Mouse (Mus musculus): ENCODE measurements around the gene Spink2.

GRCm38 (mm10) chr5:77193266-77193665, 18.0 kb downstream of the Spink2 start:
- no peak for TF ChIP-seq EP300 (optimal IDR thresholded peaks at IDR 0.05)
- no peak for TF ChIP-seq CTCF (IDR thresholded peaks at IDR 0.05; ENCODE audit: low read depth)
